Mouse (Mus musculus) limb, embryonic 14.5 days (tissue): ENCODE measurements around the gene Map3k12. TPM values are rescaled to one million over a fixed set of nuclear protein-coding genes. Genes with fewer than 3 reads are reported as not detected.

Experiments used
- ATAC-seq: fragments of 200-750 bp; cut with Nextera tagmentation; 2 replicates; pipeline ENCODE4 v1.8.0; 2017; ENCODE audit warnings: low read depth, moderate number of reproducible peaks, moderate TSS enrichment; ENCODE audit not compliant: low FRiP score
- DNase-seq: peaks from one replicate; pipeline ENCODE4 v3.0.0-alpha.2; 2015; ENCODE audit warnings: low spot score
- H3K27ac ChIP-seq: fragments of 300-500 bp; sonication (generic); replicated peaks from 2 replicates; pipeline ENCODE4 v1.5.1; 2014; ENCODE audit warnings: low read depth, mild to moderate bottlenecking, low read length, moderate library complexity, mixed read lengths
- H3K27me3 ChIP-seq: fragments of 300-500 bp; sonication (generic); 2 replicates; pipeline ENCODE4 v1.6.1; 2014; ENCODE audit warnings: low read length, mixed read lengths; ENCODE audit not compliant: control insufficient read depth, insufficient read depth
- H3K36me3 ChIP-seq: fragments of 300-500 bp; sonication (generic); 2 replicates; pipeline ENCODE4 v1.6.1; 2014; ENCODE audit warnings: mild to moderate bottlenecking, low read length, moderate library complexity, mixed read lengths; ENCODE audit not compliant: control insufficient read depth, insufficient read depth
- H3K4me1 ChIP-seq: fragments of 300-500 bp; sonication (generic); 2 replicates; pipeline ENCODE4 v1.6.1; 2014; ENCODE audit warnings: antibody characterized with exemption, low read length, mixed read lengths; ENCODE audit not compliant: control insufficient read depth, insufficient read depth
- H3K4me2 ChIP-seq: fragments of 300-500 bp; sonication (generic); replicated peaks from 2 replicates; pipeline ENCODE4 v1.6.1; 2014; ENCODE audit warnings: low read depth, mild to moderate bottlenecking, low read length, moderate library complexity; ENCODE audit not compliant: severe bottlenecking
- H3K4me3 ChIP-seq: fragments of 300-500 bp; sonication (generic); replicated peaks from 2 replicates; pipeline ENCODE4 v1.5.1; 2014; ENCODE audit warnings: low read length
- H3K9ac ChIP-seq: fragments of 300-500 bp; sonication (generic); 2 replicates; pipeline ENCODE4 v1.6.1; 2014; ENCODE audit warnings: mild to moderate bottlenecking, low read depth, low read length, moderate library complexity; ENCODE audit not compliant: severe bottlenecking
- H3K9me3 ChIP-seq: fragments of 300-500 bp; sonication (generic); 2 replicates; pipeline ENCODE4 v1.6.1; 2016; ENCODE audit warnings: low read length; ENCODE audit not compliant: control insufficient read depth
- POLR2A ChIP-seq: fragments of 200-500 bp; IDR thresholded peaks from 2 replicates; pipeline ENCODE4 v1.8.0; 2012; ENCODE audit warnings: inconsistent platforms, mild to moderate bottlenecking, moderate library complexity, borderline replicate concordance; ENCODE audit not compliant: insufficient read depth, insufficient read length; ENCODE audit errors: extremely low read depth
- WGBS: fragments of 180-500 bp; shearing (Covaris S2); extraction: QIAGEN DNeasy Blood & Tissue Kit; methylation state at CpG from one replicate; pipeline ENCODE4 v1.1.7; 2014; 5-methylcytosine and 5-hydroxymethylcytosine counted together
- polyA plus RNA-seq, 2 experiments: library from polyadenylated mRNA; depleted of rRNA in 1 of 2; stranded (reverse) in 1 of 2; unstranded in 1 of 2; fragments of >200 nt; fragmentation: Nextera tagmentation in 1 of 2; extraction: Ambion mirVana in 1 of 2; gene quantifications; 2 replicates each; pipeline versions ENCODE4 v1.2.1 to v1.2.3; 2012 to 2014

Gene Map3k12
- polyA plus RNA-seq, 2 experiments: 15.8 to 36.3 TPM

GRCm38 (mm10) chr15:102459847-102460246 lies 57.0 kb downstream of the Map3k12 start:
- no peaks in the 10 kb centered on the region for H3K27me3 ChIP-seq
- no peak overlapping the region for H3K27ac ChIP-seq
- no peak for DNase-seq
- no peaks in the 10 kb centered on the region for H3K9me3 ChIP-seq
- TF ChIP-seq POLR2A: no peak
- no peaks in the 10 kb centered on the region for H3K36me3 ChIP-seq
- H3K4me3 ChIP-seq: no peak overlapping the region
- no peak overlapping the region for H3K4me2 ChIP-seq
- no peak overlapping the region for H3K9ac ChIP-seq
- no peak for ATAC-seq
- 70% methylated on average over 5 of the region's 5 CpGs for WGBS
- H3K4me1 ChIP-seq: peaks cover 4% of the 10 kb centered on the region; the same call in 1 of the 2 replicates

- peak overlapping the region; percentile 30 for H3K4me3 ChIP-seq
- H3K9me3 ChIP-seq: no peaks in the 10 kb centered on the region
- peak overlapping the region; percentile 29; the same call in 1 of the 2 replicates for H3K9ac ChIP-seq
- peak overlapping the region; percentile 61 for H3K4me2 ChIP-seq
- no peak for TF ChIP-seq POLR2A
- no peaks in the 10 kb centered on the region for H3K36me3 ChIP-seq
- no peak for ATAC-seq
- H3K27ac ChIP-seq: no peak overlapping the region
- DNase-seq: no peak
- 33% methylated on average over 6 of the region's 6 CpGs for WGBS
- peaks cover 4% of the 10 kb centered on the region; the same call in 1 of the 2 replicates for H3K4me1 ChIP-seq
- no peaks in the 10 kb centered on the region for H3K27me3 ChIP-seq
Measured at GRCm38 (mm10) chr15:102459381-102459780, 57.5 kb downstream of the Map3k12 start.

GRCm38 (mm10) chr15:102458904-102459317 lies 58.0 kb downstream of the Map3k12 start, which contains the start of gene Prr13:
TSS of gene Prr13 (plus strand) at chr15:102459028.
- H3K27ac ChIP-seq: no peak within 1 kb of the TSS

GRCm38 (mm10) chr15:102458050-102458736 lies 58.7 kb downstream of the Map3k12 start:
- H3K9ac ChIP-seq: no peak overlapping the region
- H3K36me3 ChIP-seq: no peaks in the 10 kb centered on the region
- H3K4me2 ChIP-seq: peak overlapping the region; percentile 61
- ATAC-seq: no peak
- peak overlapping the region; percentile 30 for H3K4me3 ChIP-seq
- 80% methylated on average over 5 of the region's 5 CpGs for WGBS
- DNase-seq: no peak
- H3K27me3 ChIP-seq: no peaks in the 10 kb centered on the region
- no peak for TF ChIP-seq POLR2A
- H3K27ac ChIP-seq: no peak overlapping the region
- H3K9me3 ChIP-seq: no peaks in the 10 kb centered on the region
- H3K4me1 ChIP-seq: peaks cover 4% of the 10 kb centered on the region; the same call in 1 of the 2 replicates

More at GRCm38 (mm10) chr15:102458904-102459317, 58.0 kb downstream of the Map3k12 start, which contains the start of gene Prr13:
- ATAC-seq (peak; percentile 80), DNase-seq (peak; percentile 97)
- TF ChIP-seq POLR2A: no peak
- WGBS: 1% methylated on average over 19 of the region's 19 CpGs
- Histone ChIP-seq H3K27me3 (no peaks in the 10 kb centered on the region), H3K4me3 (peak within 1 kb of the TSS; percentile 30), H3K4me1 (peaks cover 4% of the 10 kb centered on the region; the same call in 1 of the 2 replicates), H3K9me3 (no peaks in the 10 kb centered on the region), H3K4me2 (peak within 1 kb of the TSS; percentile 61), H3K9ac (peak within 1 kb of the TSS; percentile 29; the same call in 1 of the 2 replicates), H3K36me3 (no peaks in the 10 kb centered on the region)

GRCm38 (mm10) chr15:102455993-102456392 lies 60.9 kb downstream of the Map3k12 start:
- DNase-seq (no peak), ATAC-seq (no peak)
- peaks cover 4% of the 10 kb centered on the region; the same call in 1 of the 2 replicates for H3K4me1 ChIP-seq
- H3K27me3 ChIP-seq: no peaks in the 10 kb centered on the region
- H3K27ac ChIP-seq: no peak overlapping the region
- H3K4me2 ChIP-seq: no peak overlapping the region
- no peaks in the 10 kb centered on the region for H3K36me3 ChIP-seq
- H3K4me3 ChIP-seq: no peak overlapping the region
- no peak overlapping the region for H3K9ac ChIP-seq
- H3K9me3 ChIP-seq: no peaks in the 10 kb centered on the region
- no peak for TF ChIP-seq POLR2A
- WGBS: 33% methylated on average over 6 of the region's 6 CpGs
